Mouse (Mus musculus) heart, postnatal 36 days (tissue): ENCODE measurements at regions not wholly inside any gene's neighbourhood (a gene's known extent, or its start where the extent isn't known, plus 50 kb on each side); places are given as distances from the start of the nearest gene placed in this dataset.

ENCODE experiments used
- DNase-seq, 2 experiments: peaks; one replicate each; pipeline ENCODE4 v3.0.0; 2021 to 2022
- intact Hi-C: fragments of 180-260 bp; cut with DNase I; formaldehyde crosslinking; loops from one replicate; pipeline ENCODE4 v1.15.1; 2025

GRCm38 (mm10) chr9:14206838-14207560, 67.9 kb upstream of the Sesn3 start:
- DNase-seq: peak; percentile 15 to 28
- intact Hi-C loops: no loop called here

GRCm38 (mm10) chr9:14207561-14207936, 67.3 kb upstream of the Sesn3 start:
- DNase-seq: no peak
- intact Hi-C loops: no loop called here

DNA sequence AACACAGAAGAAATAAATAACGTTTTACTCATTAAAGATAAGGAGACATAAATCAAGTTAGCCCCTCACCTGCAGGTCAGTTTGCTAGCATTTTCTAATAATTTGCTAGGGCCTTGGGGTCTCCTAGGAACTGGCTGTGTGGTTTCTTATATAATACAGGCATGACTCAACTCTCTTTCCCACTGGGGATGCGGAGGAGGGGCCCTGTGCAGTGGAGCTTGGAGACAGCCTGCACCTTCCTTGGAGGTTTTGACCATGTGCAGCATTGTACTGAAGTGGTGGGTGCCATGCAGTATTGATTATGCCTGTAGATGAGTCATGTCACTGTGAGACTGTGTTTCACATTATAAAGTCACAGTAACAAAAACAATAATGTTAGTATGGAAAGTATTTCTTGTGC, 61.6 kb upstream of the Sesn3 start:
- no peak for DNase-seq
- intact Hi-C loops: no loop called here

- no peak for DNase-seq
- intact Hi-C loops: no loop called here
Observed at GRCm38 (mm10) chr9:14215171-14215782, 59.6 kb upstream of the Sesn3 start.

GRCm38 (mm10) chr9:14215961-14216360, 58.9 kb upstream of the Sesn3 start:
- DNase-seq: no peak
- intact Hi-C loops: no loop called here

DNA sequence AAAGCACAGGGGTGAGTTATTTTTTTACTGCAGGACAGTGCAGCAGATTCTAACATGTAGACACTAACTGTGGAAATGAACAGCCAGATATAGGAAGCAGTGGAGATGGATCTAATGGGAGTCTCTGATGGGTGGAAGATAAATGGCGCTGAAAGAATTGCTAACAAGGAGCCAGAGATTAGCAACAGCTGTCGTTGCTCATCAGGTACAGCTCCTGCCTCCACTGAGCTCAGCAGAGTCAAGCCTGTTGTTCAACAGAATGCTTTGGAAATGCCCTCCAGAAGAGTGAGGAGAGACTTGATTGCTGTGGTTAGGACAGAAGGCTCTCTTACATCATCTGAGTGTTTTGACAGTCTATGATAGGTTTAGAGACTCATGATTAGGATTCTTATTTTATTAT, 51.9 kb upstream of the Sesn3 start:
- intact Hi-C loops: no loop called here
- no peak for DNase-seq
